Mouse (Mus musculus): ENCODE measurements at regions not wholly inside any gene's neighbourhood (a gene's known extent, or its start where the extent isn't known, plus 50 kb on each side); places are given as distances from the start of the nearest gene placed in this dataset.

DNA sequence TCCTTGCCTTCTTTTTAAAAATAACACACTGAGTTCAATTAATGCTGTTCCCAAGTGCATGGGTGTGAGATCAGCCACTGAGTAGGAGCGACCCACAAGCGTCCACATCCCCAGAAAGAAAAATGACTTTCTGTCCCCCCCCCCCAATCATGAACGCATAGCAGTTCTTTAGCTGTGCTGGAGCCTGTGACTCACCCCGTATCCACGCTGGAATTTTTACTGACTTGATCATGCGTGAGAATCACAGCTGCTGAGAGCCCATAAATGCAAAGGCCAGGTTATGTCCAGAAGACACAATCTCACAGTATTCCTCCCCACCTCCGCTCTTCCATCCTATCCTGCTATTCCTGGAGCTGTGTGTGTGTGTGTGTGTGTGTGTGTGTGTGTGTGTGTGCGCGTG lies 53.3 kb downstream of the Fos start:
- no peak for DNase-seq

DNA sequence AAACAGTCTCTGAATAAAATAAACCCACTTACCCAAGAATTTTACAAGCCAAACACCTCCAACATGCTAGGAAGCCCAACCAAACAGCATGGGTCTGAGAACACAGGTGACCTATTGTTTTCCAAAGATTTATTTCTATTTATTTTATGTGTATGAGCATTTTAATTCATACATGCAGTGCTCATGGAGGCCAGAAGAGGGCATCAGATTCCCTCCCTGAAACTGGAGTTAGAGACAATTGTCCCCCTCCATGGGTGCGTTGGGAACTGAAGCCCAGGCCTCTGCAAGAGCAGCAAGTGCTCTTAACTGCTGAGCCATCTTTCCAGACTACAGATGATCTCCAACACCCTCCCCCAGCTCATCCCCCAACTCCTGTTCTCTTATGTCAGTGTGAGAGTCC lies 57.9 kb downstream of the Fos start:
- peak; percentile 46 for DNase-seq

DNA sequence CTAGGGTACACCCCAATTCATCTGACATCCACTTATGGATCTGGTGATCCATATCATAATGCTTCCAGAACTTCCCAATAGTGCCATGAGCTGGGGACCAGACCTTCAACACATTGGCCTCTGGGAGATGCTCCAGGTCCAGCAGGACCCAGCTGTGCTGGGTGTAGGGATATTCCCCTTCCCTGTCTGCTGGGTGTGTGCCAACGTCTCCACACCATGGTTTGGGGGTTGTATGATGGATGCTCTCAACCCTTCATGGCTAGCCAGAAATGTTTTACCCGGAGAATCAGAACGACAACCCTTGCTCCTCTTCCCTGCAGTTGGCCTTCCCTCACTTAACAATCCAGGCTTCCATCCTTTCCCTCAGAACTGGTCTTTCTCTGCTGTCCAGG lies 58.5 kb downstream of the Fos start:
- DNase-seq = no peak

DNA sequence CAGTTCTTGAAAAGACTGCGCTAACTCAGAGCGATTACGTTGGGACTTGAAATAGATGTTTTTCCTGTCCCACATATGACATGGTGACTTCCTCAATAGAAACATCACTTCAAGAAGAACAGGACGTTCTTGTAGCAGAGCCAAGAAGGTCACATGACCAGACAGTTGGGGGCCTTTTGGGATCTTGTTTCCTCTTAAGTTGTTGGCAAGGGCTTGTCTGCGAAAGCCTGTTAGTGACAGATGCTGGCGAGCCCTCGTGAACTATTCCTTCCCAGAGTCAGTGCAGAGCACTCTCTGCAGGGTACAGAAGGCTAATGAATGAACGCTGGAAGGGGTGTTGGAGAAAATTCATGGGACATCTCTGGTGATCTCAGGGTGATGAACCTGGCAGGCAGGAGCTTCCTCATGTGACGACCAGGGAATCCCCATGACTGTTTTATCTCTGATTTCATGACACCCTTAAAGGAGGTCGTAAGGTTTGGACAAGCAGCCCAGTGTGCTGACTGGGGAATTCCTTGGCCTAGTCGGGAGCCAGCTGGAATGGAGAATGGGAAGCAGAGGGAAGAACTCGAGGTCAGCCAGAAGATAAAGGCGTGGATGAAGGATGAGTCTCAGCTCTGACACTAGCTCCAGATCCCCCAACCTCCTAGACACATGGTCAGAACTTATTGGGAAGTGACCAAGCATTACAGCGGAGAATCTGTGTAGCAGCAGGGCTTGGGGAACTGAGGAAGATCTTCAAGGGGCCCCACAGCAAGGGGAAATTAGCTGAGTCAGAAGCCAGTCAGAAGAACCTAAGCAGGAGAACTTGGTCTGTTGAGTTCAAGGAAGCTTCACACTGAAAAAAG lies 59.1 kb downstream of the Fos start:
- peak; percentile 63 for DNase-seq

DNA sequence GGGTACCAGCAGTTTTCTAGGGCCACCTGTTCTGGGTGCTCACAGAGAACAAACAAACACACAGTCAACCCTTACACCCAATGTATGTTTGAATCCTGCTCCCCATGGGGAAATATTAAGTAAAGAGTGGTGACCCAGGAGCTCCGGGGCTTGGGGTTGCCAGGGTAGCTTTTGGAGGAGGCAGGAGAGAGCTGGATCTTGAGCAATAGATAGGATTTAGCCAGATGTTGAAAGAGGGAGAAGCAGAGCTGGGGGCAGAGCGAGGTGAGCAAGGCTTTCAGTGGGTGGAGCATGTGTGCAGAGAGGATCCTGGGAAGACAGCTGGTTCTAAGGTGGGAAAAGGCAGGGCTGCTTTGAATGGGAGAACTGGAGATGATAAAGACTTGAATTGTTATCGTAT lies 59.9 kb downstream of the Fos start:
- DNase-seq = no peak

DNA sequence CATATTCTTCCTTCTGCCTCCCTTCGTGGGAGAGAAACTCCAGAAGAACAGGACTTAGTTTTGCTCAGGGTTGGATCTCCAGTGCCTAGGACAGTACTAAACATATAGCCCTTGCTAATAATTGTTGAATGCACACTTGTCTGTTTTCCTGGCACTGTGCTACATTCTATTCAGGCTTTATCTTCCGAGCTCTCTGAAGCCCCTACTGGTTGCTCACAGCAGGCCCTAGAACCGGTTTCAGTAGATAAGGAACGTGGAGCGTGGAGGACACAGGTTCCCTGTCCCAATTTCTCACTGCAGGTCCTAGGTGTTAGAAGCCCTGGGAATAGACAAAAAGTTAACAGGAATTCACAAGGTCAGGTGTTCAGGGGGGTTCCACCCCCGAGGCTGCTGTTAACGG lies 59.4 kb upstream of the Jdp2 start:
- no peak for DNase-seq

DNA sequence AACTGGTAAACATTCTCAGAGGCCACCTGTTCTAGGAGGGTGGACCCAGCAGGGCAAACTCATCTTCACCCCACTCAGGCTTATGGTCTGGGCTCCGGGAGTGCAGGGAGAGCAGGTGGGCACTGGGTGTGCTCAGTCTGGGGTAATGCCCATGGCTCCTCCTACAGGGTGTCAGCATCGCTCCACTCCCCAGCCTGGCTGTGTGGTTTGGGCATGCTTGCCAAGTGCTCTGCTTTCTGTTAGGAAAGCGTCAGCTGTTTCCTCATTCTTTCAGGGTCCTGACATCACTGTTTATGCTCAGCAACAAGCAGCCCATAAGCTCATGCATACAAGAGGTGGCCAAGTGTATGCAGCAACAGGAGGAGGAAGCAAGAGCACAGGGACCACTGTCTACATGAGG lies 57.7 kb upstream of the Jdp2 start:
- peak; percentile 79 for DNase-seq

DNA sequence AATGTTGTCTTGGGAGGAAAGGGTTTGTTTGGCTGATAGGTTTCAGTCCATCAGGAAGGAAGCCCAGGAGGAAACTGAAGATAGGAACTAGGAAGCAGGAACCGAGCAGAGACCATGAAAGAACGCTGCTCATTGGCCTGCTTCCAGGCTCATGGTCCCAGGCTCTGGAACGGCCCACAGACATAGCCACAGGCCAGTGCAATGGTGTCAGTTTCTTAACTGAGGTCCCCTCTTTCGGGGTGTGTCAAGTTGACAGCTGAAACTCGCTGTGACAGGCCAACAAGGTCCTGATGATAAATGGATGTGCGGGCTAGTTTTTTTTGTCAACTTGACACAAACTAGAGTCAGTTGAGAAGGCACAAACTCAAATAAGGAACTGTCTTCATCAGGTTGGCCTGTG lies 55.9 kb upstream of the Jdp2 start:
- DNase-seq = no peak

DNA sequence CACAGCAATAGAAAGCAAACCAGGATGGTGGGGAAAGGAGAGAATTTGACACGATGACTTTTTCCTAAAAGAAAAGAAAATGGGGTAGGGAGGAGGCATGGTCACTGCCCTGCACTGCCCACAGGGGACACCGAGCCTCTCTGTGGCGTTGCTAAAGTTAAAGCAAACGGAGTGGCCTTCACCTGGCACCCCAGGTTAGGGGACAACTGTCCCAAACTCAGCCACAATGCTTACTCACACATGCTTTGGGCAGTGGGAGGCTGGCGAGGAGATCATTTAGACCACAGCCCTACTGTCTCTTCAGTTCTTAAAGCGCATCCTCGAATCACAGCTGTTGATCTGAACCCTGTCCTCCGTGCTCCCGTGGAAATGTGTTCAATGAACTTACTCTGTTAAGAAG lies 55.3 kb upstream of the Jdp2 start:
- DNase-seq = no peak

DNA sequence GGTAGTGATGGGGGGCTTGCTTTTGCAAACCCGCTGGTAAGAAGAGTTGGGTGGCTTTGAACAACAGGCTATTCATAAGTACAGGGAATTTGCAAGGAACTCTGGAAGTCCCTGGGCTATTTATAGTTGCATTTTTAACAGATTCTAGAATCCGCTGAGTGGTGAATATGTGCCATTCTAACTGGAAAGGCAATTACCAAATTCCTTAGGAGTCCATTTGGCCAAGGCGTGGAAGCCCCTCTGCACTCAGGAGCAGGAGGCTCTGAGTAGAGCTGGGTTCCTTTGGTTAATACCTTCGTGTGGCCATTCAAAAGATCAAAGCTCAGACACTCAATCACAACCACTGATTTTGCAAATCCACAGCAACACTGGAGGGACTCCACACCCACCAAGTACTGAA lies 54.0 kb upstream of the Jdp2 start:
- DNase-seq = no peak

DNA sequence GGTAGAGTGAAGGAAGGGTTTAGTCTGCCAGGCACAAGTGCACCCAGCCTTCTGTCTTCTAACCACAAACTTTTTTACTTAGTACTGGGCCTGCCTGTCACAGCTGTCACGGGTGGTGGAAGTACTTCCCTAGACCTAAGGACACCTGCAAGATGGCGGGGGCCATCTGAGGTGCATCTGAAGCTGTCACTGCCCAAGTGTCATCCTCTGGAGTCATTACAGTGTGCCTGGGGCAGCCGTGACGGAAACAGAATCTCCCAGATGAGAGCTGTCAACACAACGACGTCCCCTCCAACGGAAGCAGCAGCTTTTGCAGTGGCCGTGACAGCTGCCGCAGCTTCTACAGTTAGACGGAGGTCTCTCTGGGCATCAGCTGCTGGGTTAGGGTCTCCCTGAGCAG lies 53.1 kb upstream of the Jdp2 start:
- DNase-seq = peak; percentile 79

DNA sequence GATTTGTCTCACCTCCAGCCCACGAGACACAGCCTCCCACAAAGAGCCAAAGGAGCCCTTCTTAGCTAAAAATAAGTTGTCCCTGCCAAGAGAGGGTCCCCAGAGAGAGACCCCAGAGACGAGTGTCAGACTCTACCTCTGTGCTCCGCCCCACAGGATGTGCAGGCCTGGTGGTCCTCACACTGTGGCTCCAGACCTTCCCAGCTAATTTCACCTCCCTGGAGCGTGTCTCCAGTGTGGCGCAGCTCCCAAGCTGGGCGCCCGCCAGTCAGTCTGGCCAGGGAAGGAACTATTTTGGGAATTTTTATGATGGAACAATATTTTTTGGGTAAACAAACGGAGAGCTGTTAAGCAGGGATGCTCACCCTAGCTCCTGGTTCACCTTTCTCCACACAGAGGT lies 50.8 kb upstream of the Jdp2 start:
- DNase-seq = no peak
